Mouse (Mus musculus): ENCODE results near the gene Ssh2. TPM values are rescaled to one million over a fixed set of nuclear protein-coding genes. Genes with fewer than 3 reads are reported as not detected.

Gene Ssh2
- total RNA-seq, 2 experiments from 2014 or later: 44.9 to 46.5 TPM

- DNase-seq (ENCODE audit: low spot score in 2 of 2): no peak
These were observed 186.4 kb downstream of the Ssh2 start for GRCm38 (mm10) chr11:77402508-77402907.

GRCm38 (mm10) chr11:77406329-77406728 lies 190.2 kb downstream of the Ssh2 start:
- no peak for DNase-seq (ENCODE audit: low spot score in 2 of 2)

DNA sequence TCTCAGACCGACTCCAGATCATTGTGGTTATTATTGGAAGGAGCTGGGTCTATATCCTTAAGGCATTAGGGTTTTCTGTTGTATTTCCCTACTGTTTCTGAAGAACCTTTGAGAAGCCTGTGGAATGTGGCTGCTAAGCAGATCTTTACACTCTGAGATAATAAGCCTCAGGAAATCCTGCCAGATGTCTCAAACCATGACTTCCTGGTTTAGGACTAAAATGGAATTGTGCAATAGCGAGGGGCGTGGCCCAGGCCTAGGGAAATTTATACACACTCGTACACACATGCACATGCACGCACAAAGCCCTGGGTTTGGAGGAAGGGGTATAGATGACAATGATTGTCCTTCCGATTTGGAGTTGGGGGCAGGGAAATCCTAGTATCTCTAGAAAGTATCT lies 193.8 kb downstream of the Ssh2 start:
- peak in 1 of 2 experiments; percentile 16 for DNase-seq (ENCODE audit: low spot score in 2 of 2)

DNA sequence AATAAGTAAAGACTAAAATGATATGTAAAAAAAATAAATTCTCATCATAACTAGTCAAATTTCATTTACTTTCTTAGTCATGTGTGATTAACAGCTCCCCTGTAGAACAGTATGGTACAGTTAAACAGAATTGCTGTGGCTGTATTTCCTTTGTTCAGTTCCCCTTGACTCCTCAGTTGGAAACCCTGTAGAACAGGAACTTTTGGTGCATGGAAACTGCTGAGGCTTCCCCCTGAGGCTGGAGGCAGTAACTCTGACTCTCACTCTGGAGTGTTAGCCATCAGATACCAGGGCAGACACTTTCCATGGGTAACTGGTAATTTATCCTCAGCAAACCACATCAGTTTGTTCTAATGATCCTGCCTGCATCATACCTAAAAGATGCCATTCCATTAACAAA lies 195.2 kb downstream of the Ssh2 start:
- no peak for DNase-seq (ENCODE audit: low spot score in 2 of 2)

GRCm38 (mm10) chr11:77414141-77414839 lies 198.2 kb downstream of the Ssh2 start:
- no peak for DNase-seq (ENCODE audit: low spot score in 2 of 2)

DNA sequence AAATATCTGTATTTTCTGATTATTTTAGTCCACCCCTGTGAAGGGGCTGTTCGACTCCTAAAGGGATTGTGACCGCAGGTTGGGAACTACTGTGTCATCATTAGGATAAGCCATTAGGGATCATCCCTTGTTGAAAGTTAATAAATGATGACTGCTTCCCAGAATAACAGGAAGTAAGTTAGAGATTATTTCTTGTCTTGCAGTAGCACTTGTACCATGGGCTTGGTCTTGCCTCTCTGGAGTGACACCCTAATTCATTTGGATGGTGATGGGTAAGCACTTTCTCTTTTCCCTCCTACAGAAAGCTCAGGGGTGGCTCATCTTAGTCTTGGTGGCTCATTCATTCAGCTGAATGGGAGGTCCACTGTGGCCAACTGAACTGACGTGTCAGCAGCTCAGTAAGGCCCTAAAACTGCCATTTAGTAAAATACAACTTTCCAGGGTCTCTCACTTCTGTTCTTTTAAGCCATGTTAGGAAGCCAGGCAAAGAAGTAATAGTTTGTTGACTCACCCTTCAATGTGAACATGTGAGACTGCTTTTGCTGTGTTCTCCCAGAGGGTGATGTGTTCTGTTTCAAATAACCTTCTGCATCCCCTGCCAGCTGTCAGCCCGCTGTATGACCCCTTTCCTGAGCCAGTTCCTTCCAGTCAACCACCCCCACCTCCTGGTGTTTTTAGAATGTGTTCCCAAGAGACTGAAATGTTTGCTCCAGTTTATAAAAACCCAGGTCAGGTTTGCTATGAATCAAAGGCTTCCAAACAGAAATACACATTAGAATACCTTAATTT lies 200.3 kb downstream of the Ssh2 start:
- DNase-seq (ENCODE audit: low spot score in 2 of 2): no peak

DNA sequence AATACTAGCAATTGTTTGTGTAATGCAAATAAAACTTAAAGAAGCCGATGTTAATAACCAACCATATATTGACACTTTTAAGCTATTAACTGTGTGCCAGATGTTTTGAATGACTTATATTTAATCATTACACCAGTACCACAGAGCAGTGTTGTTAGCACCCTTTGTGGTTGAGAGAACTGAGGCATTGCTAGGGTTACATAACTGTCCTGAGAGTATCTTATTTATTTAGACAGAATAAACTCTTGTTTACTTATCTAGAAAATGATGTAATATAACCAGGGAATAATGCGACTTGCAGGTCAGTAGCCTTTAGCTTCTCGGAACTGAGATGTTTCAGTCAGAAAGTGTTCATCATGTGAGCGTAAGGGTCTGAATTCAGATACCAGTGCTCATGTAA lies 201.9 kb downstream of the Ssh2 start:
- no peak for DNase-seq (ENCODE audit: low spot score in 2 of 2)

DNA sequence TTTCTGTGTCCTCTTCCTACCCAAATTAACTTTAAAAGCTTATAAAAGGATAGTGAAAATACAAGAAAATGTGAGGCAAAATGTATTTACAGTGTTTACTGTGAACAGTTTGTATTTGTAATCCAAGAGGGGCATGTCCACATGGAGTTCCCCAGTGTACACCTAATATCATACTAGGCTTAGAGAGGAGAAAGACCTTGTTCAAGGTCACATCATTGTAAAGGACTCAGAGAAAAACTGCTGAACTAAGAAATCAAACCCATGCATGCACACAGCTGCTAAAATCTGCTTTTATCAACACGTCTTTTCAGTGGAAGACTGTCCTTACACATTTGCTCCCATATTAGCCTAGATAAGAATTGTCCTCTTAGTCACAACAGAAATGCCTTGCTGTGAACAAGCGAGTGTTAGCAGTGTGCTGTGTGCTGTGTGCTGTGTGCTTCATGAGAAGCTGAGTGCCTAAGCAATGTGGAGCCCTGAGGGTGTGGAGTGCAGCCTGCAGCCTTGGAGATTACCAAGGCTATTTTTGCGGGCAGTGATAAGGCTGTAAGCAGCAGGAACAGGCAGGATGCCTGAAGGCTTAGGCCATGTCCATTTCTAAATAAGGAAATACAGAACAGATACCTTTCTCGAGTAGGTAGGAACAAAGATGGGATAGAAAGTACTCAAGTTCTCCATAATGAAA lies 207.2 kb downstream of the Ssh2 start:
- DNase-seq (ENCODE audit: low spot score in 2 of 2): no peak

DNA sequence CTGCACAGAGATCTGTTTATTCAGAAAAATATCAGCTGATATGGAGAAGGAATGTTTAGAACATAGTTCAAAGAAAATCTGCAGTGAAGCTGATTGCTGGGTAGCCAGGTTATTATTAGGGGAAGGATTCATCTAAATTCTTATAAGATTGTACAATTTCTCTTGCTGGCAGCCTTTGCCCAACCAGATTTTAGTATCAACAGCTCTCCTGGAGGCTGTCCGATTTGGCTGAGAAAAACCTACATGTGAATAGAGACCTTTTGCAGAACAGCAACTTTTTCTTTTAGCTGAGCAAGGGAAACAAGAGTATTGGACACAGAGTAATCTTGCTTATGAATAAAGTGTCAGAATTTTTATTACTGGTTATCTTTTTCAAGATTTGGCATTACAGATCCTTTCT lies 212.4 kb downstream of the Ssh2 start:
- no peak for DNase-seq (ENCODE audit: low spot score in 2 of 2)

DNA sequence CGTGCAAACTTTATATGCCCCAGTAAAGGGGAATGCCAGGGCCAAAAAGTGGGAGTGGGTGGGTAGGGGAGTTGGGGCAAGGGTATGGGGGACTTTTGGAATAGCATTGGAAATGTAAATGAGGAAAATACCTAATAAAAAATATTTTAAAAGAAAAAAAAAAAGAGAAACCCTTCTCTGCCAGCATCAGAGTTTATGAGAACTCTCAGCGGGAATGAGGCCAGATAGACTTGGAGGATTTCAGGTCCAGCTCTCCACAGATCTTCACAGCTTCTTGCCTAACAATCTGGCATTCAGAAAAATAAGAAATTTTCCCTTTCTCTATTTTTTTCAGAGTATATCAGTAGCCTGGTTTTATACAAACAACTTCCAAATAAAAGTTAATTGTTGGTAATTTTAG lies 220.9 kb downstream of the Ssh2 start:
- no peak for DNase-seq (ENCODE audit: low spot score in 2 of 2)

- DNase-seq (ENCODE audit: low spot score in 2 of 2): no peak
These were observed 224.0 kb downstream of the Ssh2 start for GRCm38 (mm10) chr11:77440081-77440480.

DNA sequence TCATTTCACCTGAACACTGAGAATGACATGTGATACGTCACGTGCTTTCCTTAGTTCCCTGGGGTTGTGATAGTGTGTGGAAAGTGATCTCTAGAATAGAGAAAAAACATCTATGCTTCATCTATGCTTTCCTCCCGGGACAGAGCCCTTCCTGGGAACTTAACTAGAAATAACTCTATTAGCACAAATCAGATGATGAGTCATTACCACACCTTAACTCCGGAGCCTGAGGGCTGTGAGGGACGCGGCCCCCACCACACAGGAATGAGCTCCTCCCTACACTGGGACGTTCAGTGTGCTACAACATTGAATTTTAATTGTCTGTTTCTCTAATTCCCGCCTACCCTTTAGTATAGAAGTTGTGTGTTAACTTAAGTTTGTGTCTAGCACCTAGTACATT lies 224.9 kb downstream of the Ssh2 start:
- DNase-seq (ENCODE audit: low spot score in 2 of 2): no peak

DNA sequence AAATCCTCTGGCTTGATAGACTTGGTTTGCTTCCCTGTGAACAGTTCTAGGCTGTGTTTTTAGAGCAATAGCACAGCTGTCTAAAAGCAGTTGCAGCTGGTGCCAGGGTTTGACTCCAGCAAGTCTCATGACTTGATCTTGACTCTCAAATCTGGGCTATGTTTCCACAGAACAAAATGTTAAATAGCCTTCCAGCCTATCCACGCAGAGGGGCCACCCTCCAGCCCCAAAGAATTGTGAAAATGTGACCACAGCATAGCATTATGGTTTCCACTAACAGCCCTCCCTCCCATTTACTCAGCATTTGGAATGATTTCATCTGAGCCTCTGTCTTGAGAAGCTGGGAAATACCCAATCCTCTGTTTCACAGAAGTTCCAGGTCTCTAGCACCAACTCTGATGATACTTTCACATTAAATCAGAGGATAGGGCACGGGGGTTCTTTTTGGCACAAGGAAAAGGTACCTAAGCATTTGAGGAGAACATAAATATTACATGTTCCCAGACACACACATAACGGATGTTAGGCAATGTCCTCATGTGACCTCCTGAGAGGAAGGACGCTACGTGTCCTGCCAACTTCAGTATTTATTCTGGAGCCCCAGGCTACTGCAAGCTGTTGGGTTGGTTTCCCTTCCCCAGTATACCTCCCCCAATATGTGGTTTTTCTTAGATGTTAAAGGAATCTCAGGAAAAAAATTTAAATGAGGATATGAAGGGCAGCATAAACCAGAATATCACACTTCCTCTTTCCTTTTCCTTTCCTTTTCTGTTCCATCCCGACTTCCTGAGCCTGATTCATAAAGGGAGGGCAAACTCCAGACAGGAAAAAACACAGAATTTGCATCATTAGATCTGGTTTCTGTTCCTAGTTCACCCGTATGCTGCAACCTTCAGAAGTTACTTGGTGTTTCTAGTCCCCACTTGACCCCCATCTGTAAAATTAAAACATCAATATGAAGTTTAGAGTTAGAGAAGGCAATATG lies 226.4 kb downstream of the Ssh2 start:
- no peak for DNase-seq (ENCODE audit: low spot score in 2 of 2)

- no peak for DNase-seq (ENCODE audit: low spot score in 2 of 2)
These were observed 228.9 kb downstream of the Ssh2 start for GRCm38 (mm10) chr11:77444939-77445338.

GRCm38 (mm10) chr11:77446628-77447041 lies 230.5 kb downstream of the Ssh2 start:
- peak; percentile 34 to 45 for DNase-seq (ENCODE audit: low spot score in 2 of 2)

- no peak for DNase-seq (ENCODE audit: low spot score in 2 of 2)
These were observed 233.1 kb downstream of the Ssh2 start for GRCm38 (mm10) chr11:77449224-77449623.

GRCm38 (mm10) chr11:77451670-77452069 lies 235.6 kb downstream of the Ssh2 start:
- DNase-seq (ENCODE audit: low spot score in 2 of 2): no peak

GRCm38 (mm10) chr11:77453388-77453787 lies 237.3 kb downstream of the Ssh2 start:
- DNase-seq (ENCODE audit: low spot score in 2 of 2): no peak

DNA sequence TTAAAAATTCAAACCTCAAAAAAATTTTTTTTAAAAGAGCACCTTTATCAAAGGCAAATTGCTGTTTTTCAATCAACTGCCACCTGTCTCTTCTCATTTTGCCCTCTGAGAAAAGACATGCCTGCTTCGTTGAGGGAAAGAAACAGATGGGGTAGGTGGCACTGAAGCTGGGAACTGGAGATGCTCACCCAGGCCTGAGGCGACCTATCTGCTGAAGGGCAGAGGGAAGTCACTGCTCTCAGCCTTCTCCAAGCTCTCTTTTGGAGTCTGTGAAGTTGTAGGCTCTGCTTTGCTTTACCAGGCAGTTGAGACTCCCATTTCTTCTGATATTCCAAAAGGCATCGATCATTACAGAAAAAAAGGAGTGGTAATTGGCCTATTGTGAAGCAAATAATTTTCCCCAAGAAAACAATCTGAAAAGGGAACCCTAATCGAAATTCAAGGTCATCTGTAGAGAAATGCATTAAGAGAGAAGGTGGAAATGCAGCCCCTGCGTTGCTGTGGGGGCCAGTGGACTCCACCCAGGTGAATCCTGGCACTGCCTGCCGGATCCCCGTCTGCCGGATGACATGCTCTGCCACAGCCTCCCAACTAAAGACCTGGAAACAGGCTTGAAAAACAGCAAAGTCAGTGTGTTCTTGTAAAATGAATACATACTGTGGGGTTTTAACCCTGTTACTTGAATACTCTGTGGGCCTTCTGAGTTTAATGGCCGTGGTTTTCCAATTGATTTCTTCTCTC lies 239.9 kb downstream of the Ssh2 start:
- peak in 1 of 2 experiments; percentile 6 for DNase-seq (ENCODE audit: low spot score in 2 of 2)

DNA sequence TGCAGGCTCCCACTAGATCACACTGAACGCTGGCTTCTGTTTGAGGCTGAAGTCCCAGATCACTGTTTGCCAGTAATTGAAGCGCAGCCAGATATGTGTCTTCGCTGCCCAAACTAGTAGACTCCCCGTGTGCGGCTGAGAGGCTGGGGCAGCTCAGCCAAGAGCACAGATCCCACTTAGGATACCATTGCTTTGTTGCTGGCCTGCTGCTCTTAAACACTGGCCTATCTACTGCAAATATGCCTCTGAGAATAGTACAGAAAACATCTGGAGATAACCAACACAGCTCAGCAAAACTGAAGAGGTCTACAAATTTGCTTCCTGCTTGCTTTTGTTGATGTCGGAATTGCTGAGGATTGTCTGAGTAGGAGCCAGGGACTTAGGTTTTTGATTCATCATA lies 240.8 kb downstream of the Ssh2 start:
- peak in 1 of 2 experiments; percentile 55 for DNase-seq (ENCODE audit: low spot score in 2 of 2)
